Mouse (Mus musculus): Measurements from ENCODE around the gene Atp13a3. TPM values are rescaled to one million over a fixed set of nuclear protein-coding genes. Genes with fewer than 3 reads are reported as not detected.

Gene Atp13a3
- polyA plus RNA-seq, 1 experiment = 139 TPM

GRCm38 (mm10) chr16:30278406-30278805, 127.4 kb downstream of the Atp13a3 start:
- no peak for TF ChIP-seq CTCF (IDR thresholded peaks at IDR 0.05; ENCODE audit: low read depth, low read length)
- no peak for TF ChIP-seq EP300 (IDR thresholded peaks at IDR 0.05; ENCODE audit: insufficient read depth, low read depth, low read length)
- TF ChIP-seq POLR2A (IDR thresholded peaks at IDR 0.05; ENCODE audit: insufficient read depth, low read length) = no peak
- no peak overlapping the region for H3K9ac ChIP-seq (ENCODE audit: low read depth, poor library complexity, severe bottlenecking)
- H3K4me3 ChIP-seq (ENCODE audit: low read depth, low read length) = no peak overlapping the region
- no peak overlapping the region for H3K27ac ChIP-seq (ENCODE audit: insufficient read depth, low read length)
- H3K9me3 ChIP-seq (replicated peaks; ENCODE audit: control insufficient read depth, insufficient read depth, low read length, poor library complexity, severe bottlenecking) = no peaks in the 10 kb centered on the region
- H3K27me3 ChIP-seq (ENCODE audit: control insufficient read depth, insufficient read depth, low read length, poor library complexity, severe bottlenecking) = no peaks in the 10 kb centered on the region
- no peaks in the 10 kb centered on the region for H3K36me3 ChIP-seq (ENCODE audit: control insufficient read depth, insufficient read depth, low read length, poor library complexity, severe bottlenecking)
- peaks cover 10% of the 10 kb centered on the region for H3K4me1 ChIP-seq (ENCODE audit: control insufficient read depth, insufficient read depth, low read length)

GRCm38 (mm10) chr16:30275558-30276340, 130.0 kb downstream of the Atp13a3 start:
- H3K4me3 ChIP-seq (ENCODE audit: low read depth, low read length) = no peak overlapping the region
- no peaks in the 10 kb centered on the region for H3K27me3 ChIP-seq (ENCODE audit: control insufficient read depth, insufficient read depth, low read length, poor library complexity, severe bottlenecking)
- H3K4me1 ChIP-seq (ENCODE audit: control insufficient read depth, insufficient read depth, low read length) = peaks cover 4% of the 10 kb centered on the region
- TF ChIP-seq POLR2A (IDR thresholded peaks at IDR 0.05; ENCODE audit: insufficient read depth, low read length) (no peak), CTCF (IDR thresholded peaks at IDR 0.05; ENCODE audit: low read depth, low read length) (no peak), EP300 (IDR thresholded peaks at IDR 0.05; ENCODE audit: insufficient read depth, low read depth, low read length) (no peak)
- no peaks in the 10 kb centered on the region for H3K9me3 ChIP-seq (replicated peaks; ENCODE audit: control insufficient read depth, insufficient read depth, low read length, poor library complexity, severe bottlenecking)
- no peak overlapping the region for H3K9ac ChIP-seq (ENCODE audit: low read depth, poor library complexity, severe bottlenecking)
- H3K27ac ChIP-seq (ENCODE audit: insufficient read depth, low read length) = no peak overlapping the region
- H3K36me3 ChIP-seq (ENCODE audit: control insufficient read depth, insufficient read depth, low read length, poor library complexity, severe bottlenecking) = no peaks in the 10 kb centered on the region

GRCm38 (mm10) chr16:30273065-30273464, 132.7 kb downstream of the Atp13a3 start:
- H3K9me3 ChIP-seq (replicated peaks; ENCODE audit: control insufficient read depth, insufficient read depth, low read length, poor library complexity, severe bottlenecking) = no peaks in the 10 kb centered on the region
- H3K36me3 ChIP-seq (ENCODE audit: control insufficient read depth, insufficient read depth, low read length, poor library complexity, severe bottlenecking) = no peaks in the 10 kb centered on the region
- no peaks in the 10 kb centered on the region for H3K27me3 ChIP-seq (ENCODE audit: control insufficient read depth, insufficient read depth, low read length, poor library complexity, severe bottlenecking)
- no peak for TF ChIP-seq CTCF (IDR thresholded peaks at IDR 0.05; ENCODE audit: low read depth, low read length)
- no peak for TF ChIP-seq EP300 (IDR thresholded peaks at IDR 0.05; ENCODE audit: insufficient read depth, low read depth, low read length)
- TF ChIP-seq POLR2A (IDR thresholded peaks at IDR 0.05; ENCODE audit: insufficient read depth, low read length) = no peak
- no peak overlapping the region for H3K4me3 ChIP-seq (ENCODE audit: low read depth, low read length)
- H3K4me1 ChIP-seq (ENCODE audit: control insufficient read depth, insufficient read depth, low read length) = peaks cover under 1% of the 10 kb centered on the region
- H3K27ac ChIP-seq (ENCODE audit: insufficient read depth, low read length) = no peak overlapping the region
- no peak overlapping the region for H3K9ac ChIP-seq (ENCODE audit: low read depth, poor library complexity, severe bottlenecking)

DNA sequence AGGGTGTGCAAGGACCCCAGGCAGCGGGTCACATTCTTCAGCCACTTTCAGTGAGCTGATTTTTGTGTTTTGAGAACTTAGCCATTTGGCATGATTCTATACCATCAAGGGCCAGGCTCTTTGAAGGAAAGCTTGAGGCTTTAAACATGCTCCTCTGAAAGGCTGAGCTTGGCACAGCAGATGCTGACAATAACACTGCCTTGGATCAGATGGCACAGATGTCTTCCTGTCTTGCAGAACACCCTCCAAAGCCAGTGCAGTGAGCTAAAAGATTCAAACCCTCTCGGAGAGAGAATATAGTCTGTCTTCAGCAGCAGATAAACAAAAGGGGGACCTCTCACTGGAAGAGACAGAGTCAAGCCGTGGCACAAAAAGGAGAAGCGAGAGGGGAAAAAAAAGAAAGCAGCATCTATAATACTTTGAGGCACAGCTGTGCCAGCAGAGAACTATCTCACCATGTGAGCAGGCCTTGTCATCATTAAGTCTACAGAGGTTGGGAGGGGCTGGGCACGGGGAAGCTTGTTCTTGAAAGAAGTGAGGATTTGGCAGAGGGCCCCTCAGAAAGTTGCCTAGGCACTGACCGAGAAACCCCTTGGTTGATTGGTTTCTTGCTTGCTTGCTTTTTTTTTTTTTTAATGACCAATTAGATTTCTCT, 133.7 kb downstream of the Atp13a3 start:
- Histone ChIP-seq H3K27ac (ENCODE audit: insufficient read depth, low read length) (no peak overlapping the region), H3K4me3 (ENCODE audit: low read depth, low read length) (no peak overlapping the region), H3K4me1 (ENCODE audit: control insufficient read depth, insufficient read depth, low read length) (no peaks in the 10 kb centered on the region), H3K27me3 (ENCODE audit: control insufficient read depth, insufficient read depth, low read length, poor library complexity, severe bottlenecking) (no peaks in the 10 kb centered on the region), H3K9ac (ENCODE audit: low read depth, poor library complexity, severe bottlenecking) (no peak overlapping the region), H3K36me3 (ENCODE audit: control insufficient read depth, insufficient read depth, low read length, poor library complexity, severe bottlenecking) (no peaks in the 10 kb centered on the region), H3K9me3 (replicated peaks; ENCODE audit: control insufficient read depth, insufficient read depth, low read length, poor library complexity, severe bottlenecking) (no peaks in the 10 kb centered on the region)
- no peak for TF ChIP-seq EP300 (IDR thresholded peaks at IDR 0.05; ENCODE audit: insufficient read depth, low read depth, low read length)
- TF ChIP-seq CTCF (IDR thresholded peaks at IDR 0.05; ENCODE audit: low read depth, low read length) = no peak
- no peak for TF ChIP-seq POLR2A (IDR thresholded peaks at IDR 0.05; ENCODE audit: insufficient read depth, low read length)

DNA sequence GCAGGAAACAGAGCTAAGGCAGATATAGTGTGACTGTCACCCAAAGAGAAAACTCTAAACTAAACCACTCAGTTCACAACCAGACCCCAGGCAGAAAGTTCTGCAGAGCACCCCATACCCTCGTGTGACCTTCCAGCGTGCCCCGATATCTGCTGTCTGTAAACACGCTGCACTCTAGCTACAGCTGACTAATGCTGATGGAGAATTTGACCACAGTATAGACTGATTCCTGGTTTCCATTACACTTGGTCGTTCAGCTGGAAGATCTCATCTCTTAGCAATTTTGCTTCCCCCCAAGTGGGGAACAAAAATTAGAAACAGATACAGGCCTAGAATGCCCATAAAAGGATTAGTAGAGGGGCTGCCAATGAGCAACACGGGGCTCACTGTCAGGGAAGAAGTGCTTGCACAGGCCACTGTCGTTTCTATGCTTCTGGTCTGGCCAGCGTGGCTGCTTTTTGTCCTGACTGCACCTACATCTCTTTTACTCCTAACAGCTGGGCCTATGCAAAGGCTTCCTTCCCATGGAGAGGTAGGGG, 134.5 kb downstream of the Atp13a3 start:
- H3K27ac ChIP-seq (ENCODE audit: insufficient read depth, low read length) = no peak overlapping the region
- TF ChIP-seq EP300 (IDR thresholded peaks at IDR 0.05; ENCODE audit: insufficient read depth, low read depth, low read length) = no peak
- TF ChIP-seq CTCF (IDR thresholded peaks at IDR 0.05; ENCODE audit: low read depth, low read length) = no peak
- no peak for TF ChIP-seq POLR2A (IDR thresholded peaks at IDR 0.05; ENCODE audit: insufficient read depth, low read length)
- H3K9ac ChIP-seq (ENCODE audit: low read depth, poor library complexity, severe bottlenecking) = no peak overlapping the region
- no peaks in the 10 kb centered on the region for H3K27me3 ChIP-seq (ENCODE audit: control insufficient read depth, insufficient read depth, low read length, poor library complexity, severe bottlenecking)
- H3K9me3 ChIP-seq (replicated peaks; ENCODE audit: control insufficient read depth, insufficient read depth, low read length, poor library complexity, severe bottlenecking) = no peaks in the 10 kb centered on the region
- H3K4me1 ChIP-seq (ENCODE audit: control insufficient read depth, insufficient read depth, low read length) = no peaks in the 10 kb centered on the region
- no peak overlapping the region for H3K4me3 ChIP-seq (ENCODE audit: low read depth, low read length)
- no peaks in the 10 kb centered on the region for H3K36me3 ChIP-seq (ENCODE audit: control insufficient read depth, insufficient read depth, low read length, poor library complexity, severe bottlenecking)

- no peak within 1 kb of the TSS for H3K27ac ChIP-seq (ENCODE audit: insufficient read depth, low read length)
- no peaks in the 10 kb centered on the region for H3K4me1 ChIP-seq (ENCODE audit: control insufficient read depth, insufficient read depth, low read length)
- H3K27me3 ChIP-seq (ENCODE audit: control insufficient read depth, insufficient read depth, low read length, poor library complexity, severe bottlenecking) = no peaks in the 10 kb centered on the region
- no peaks in the 10 kb centered on the region for H3K36me3 ChIP-seq (ENCODE audit: control insufficient read depth, insufficient read depth, low read length, poor library complexity, severe bottlenecking)
- no peaks in the 10 kb centered on the region for H3K9me3 ChIP-seq (replicated peaks; ENCODE audit: control insufficient read depth, insufficient read depth, low read length, poor library complexity, severe bottlenecking)
- TF ChIP-seq EP300 (IDR thresholded peaks at IDR 0.05; ENCODE audit: insufficient read depth, low read depth, low read length) = no peak
- no peak for TF ChIP-seq CTCF (IDR thresholded peaks at IDR 0.05; ENCODE audit: low read depth, low read length)
- no peak for TF ChIP-seq POLR2A (IDR thresholded peaks at IDR 0.05; ENCODE audit: insufficient read depth, low read length)
- no peak within 1 kb of the TSS for H3K4me3 ChIP-seq (ENCODE audit: low read depth, low read length)
- H3K9ac ChIP-seq (ENCODE audit: low read depth, poor library complexity, severe bottlenecking) = no peak within 1 kb of the TSS
These were observed 138.4 kb downstream of the Atp13a3 start, which contains the start of gene Cpn2 for GRCm38 (mm10) chr16:30267359-30267758. Gene Cpn2, minus strand, starts transcription at chr16:30267499.
